Mouse (Mus musculus): ENCODE results near the gene Cyp8b1.

The Cyp8b1 gene

GRCm38 (mm10) chr9:121891301-121891700 is 24.8 kb downstream of the Cyp8b1 start:
- in situ Hi-C loops (cut with MboI, MseI) = no loop called here

GRCm38 (mm10) chr9:121890441-121890941 is 25.6 kb downstream of the Cyp8b1 start:
- in situ Hi-C loops (cut with MboI, MseI) = no loop called here

GRCm38 (mm10) chr9:121889927-121890440 is 26.1 kb downstream of the Cyp8b1 start:
- in situ Hi-C loops (cut with MboI, MseI) = no loop called here

- in situ Hi-C loops (cut with MboI, MseI) = no loop called here
These were observed 34.1 kb downstream of the Cyp8b1 start for GRCm38 (mm10) chr9:121882015-121882457.

- in situ Hi-C loops (cut with MboI, MseI) = no loop called here
These were observed 34.8 kb downstream of the Cyp8b1 start for GRCm38 (mm10) chr9:121881301-121881700.

GRCm38 (mm10) chr9:121880840-121881239 is 35.3 kb downstream of the Cyp8b1 start:
- in situ Hi-C loops (cut with MboI, MseI) = no loop called here

- in situ Hi-C loops (cut with MboI, MseI) = no loop called here
These were observed 38.9 kb downstream of the Cyp8b1 start for GRCm38 (mm10) chr9:121877052-121877740.

GRCm38 (mm10) chr9:121873578-121873977 is 42.5 kb downstream of the Cyp8b1 start:
- in situ Hi-C loops (cut with MboI, MseI) = no loop called here

GRCm38 (mm10) chr9:121872062-121872683 is 43.9 kb downstream of the Cyp8b1 start:
- in situ Hi-C loops (cut with MboI, MseI) = no loop called here

- in situ Hi-C loops (cut with MboI, MseI) = no loop called here
These were observed 46.1 kb downstream of the Cyp8b1 start for GRCm38 (mm10) chr9:121869973-121870515.

GRCm38 (mm10) chr9:121869432-121869831 is 46.7 kb downstream of the Cyp8b1 start:
- in situ Hi-C loops (cut with MboI, MseI) = no loop called here

GRCm38 (mm10) chr9:121868236-121868635 is 47.9 kb downstream of the Cyp8b1 start:
- in situ Hi-C loops (cut with MboI, MseI) = no loop called here

- in situ Hi-C loops (cut with MboI, MseI) = no loop called here
These were observed 48.5 kb downstream of the Cyp8b1 start for GRCm38 (mm10) chr9:121867632-121868031.

- in situ Hi-C loops (cut with MboI, MseI) = no loop called here
These were observed 50.6 kb downstream of the Cyp8b1 start for GRCm38 (mm10) chr9:121865425-121866008.

GRCm38 (mm10) chr9:121864837-121865236 is 51.3 kb downstream of the Cyp8b1 start:
- in situ Hi-C loops (cut with MboI, MseI) = no loop called here
